Mouse (Mus musculus): ENCODE results near the gene Rere.

Gene Rere

GRCm38 (mm10) chr4:150245876-150246275 is 35.6 kb upstream of the Rere start:
- ChIA-PET CTCF (interaction anchor here in 3 of 4 experiments (0.6 to 2.9 kb wide), 6 partner anchors 12 to 737 kb away, joined by 3 to 17 read pairs (median 4); no protein-coding TSS in a partner anchor), POLR2A (interaction anchor here in 3 of 4 experiments (0.6 to 21.9 kb wide), 19 partner anchors 7 to 634 kb away, joined by 3 to 581 read pairs (median 9); partner anchors contain the start of gene Eno1 (in 2 of the 3))

- ChIA-PET POLR2A (interaction anchor here (0.5 to 21.9 kb wide), 41 partner anchors 7 to 1679 kb away, joined by 3 to 581 read pairs (median 4); partner anchors contain the start of gene Eno1 (in 3 of the 4)), CTCF (interaction anchor here (0.5 to 4.5 kb wide), 49 partner anchors 8 to 467 kb away, joined by 3 to 65 read pairs (median 5); partner anchors contain the start of genes Eno1 (in 3 of the 4) and Rere (in 1 of the 4))
Measured at GRCm38 (mm10) chr4:150248009-150248408, 33.4 kb upstream of the Rere start.

GRCm38 (mm10) chr4:150248917-150249316 is 32.5 kb upstream of the Rere start:
- CTCF ChIA-PET = interaction anchor here (0.6 to 4.5 kb wide), 25 partner anchors 9 to 450 kb away, joined by 3 to 65 read pairs (median 9); partner anchors contain the start of gene Eno1 (in 2 of the 4)
- POLR2A ChIA-PET = interaction anchor here (0.6 to 21.9 kb wide), 26 partner anchors 8 to 642 kb away, joined by 3 to 581 read pairs (median 12); partner anchors contain the start of gene Eno1 (in 3 of the 4)

- CTCF ChIA-PET = interaction anchor here (0.6 to 4.5 kb wide), 8 partner anchors 10 to 179 kb away, joined by 3 to 65 read pairs (median 4); no protein-coding TSS in a partner anchor
- POLR2A ChIA-PET = interaction anchor here (0.6 to 21.9 kb wide), 24 partner anchors 9 to 100 kb away, joined by 3 to 581 read pairs (median 4); partner anchors contain the start of gene Eno1 (in 3 of the 4)
Measured at GRCm38 (mm10) chr4:150249731-150250270, 31.6 kb upstream of the Rere start.

- ChIA-PET CTCF (interaction anchor here in 3 of 4 experiments (0.6 to 4.5 kb wide), 15 partner anchors 9 to 1846 kb away, joined by 3 to 65 read pairs (median 4); partner anchors contain the start of gene Rere (in 1 of the 3)), POLR2A (interaction anchor here (0.6 to 21.9 kb wide), 33 partner anchors 10 to 1198 kb away, joined by 3 to 581 read pairs (median 4); partner anchors contain the start of genes Eno1 (in 3 of the 4) and Rere (in 1 of the 4))
Measured at GRCm38 (mm10) chr4:150250549-150251422, 30.7 kb upstream of the Rere start.

GRCm38 (mm10) chr4:150254416-150254815 is 27.0 kb upstream of the Rere start:
- ChIA-PET CTCF (interaction anchor here in 2 of 4 experiments (0.6 to 1.0 kb wide), 3 partner anchors 11 to 455 kb away, joined by 3 to 6 read pairs (median 3); no protein-coding TSS in a partner anchor), POLR2A (interaction anchor here in 3 of 4 experiments (0.6 to 18.6 kb wide), 8 partner anchors 9 to 456 kb away, joined by 3 to 581 read pairs (median 9); partner anchors contain the start of gene Eno1 (in 1 of the 3))

- CTCF ChIA-PET = interaction anchor here in 2 of 4 experiments (0.8 to 1.7 kb wide), 4 partner anchors 10 to 85 kb away, joined by 3 to 6 read pairs (median 4); no protein-coding TSS in a partner anchor
- POLR2A ChIA-PET = interaction anchor here in 2 of 4 experiments (0.6 to 18.6 kb wide), 13 partner anchors 8 to 524 kb away, joined by 3 to 581 read pairs (median 4); partner anchors contain the start of gene Eno1 (in 1 of the 2)
Measured at GRCm38 (mm10) chr4:150255181-150255580, 26.3 kb upstream of the Rere start.

GRCm38 (mm10) chr4:150257252-150258204 is 23.9 kb upstream of the Rere start:
- CTCF ChIA-PET = interaction anchor here (0.5 to 5.8 kb wide), 34 partner anchors 8 to 614 kb away, joined by 3 to 65 read pairs (median 4); partner anchors contain the start of genes Gpr157 (in 1 of the 4) and Rere (in 1 of the 4)
- POLR2A ChIA-PET = interaction anchor here in 3 of 4 experiments (0.5 to 18.6 kb wide), 22 partner anchors 9 to 63 kb away, joined by 3 to 581 read pairs (median 4); partner anchors contain the start of genes Eno1 (in 2 of the 3) and Rere (in 1 of the 3)

- ChIA-PET CTCF (interaction anchor here (0.5 to 5.8 kb wide), 14 partner anchors 9 to 405 kb away, joined by 3 to 65 read pairs (median 4); partner anchors contain the start of gene Rere (in 1 of the 4)), POLR2A (interaction anchor here (0.5 to 18.6 kb wide), 21 partner anchors 9 to 208 kb away, joined by 3 to 581 read pairs (median 4); partner anchors contain the start of genes Eno1 (in 2 of the 4) and Rere (in 1 of the 4))
Measured at GRCm38 (mm10) chr4:150258388-150258787, 23.1 kb upstream of the Rere start.

- CTCF ChIA-PET = interaction anchor here in 3 of 4 experiments (0.7 to 5.8 kb wide), 12 partner anchors 10 to 498 kb away, joined by 3 to 65 read pairs (median 9); no protein-coding TSS in a partner anchor
Measured at GRCm38 (mm10) chr4:150259577-150259976, 21.9 kb upstream of the Rere start.

GRCm38 (mm10) chr4:150260111-150260510 is 21.3 kb upstream of the Rere start:
- POLR2A ChIA-PET = interaction anchor here (0.6 to 18.6 kb wide), 37 partner anchors 9 to 403 kb away, joined by 3 to 581 read pairs (median 3); partner anchors contain the start of genes Eno1 (in 2 of the 4) and Rere (in 2 of the 4)
- CTCF ChIA-PET = interaction anchor here (0.5 to 5.8 kb wide), 40 partner anchors 7 to 564 kb away, joined by 3 to 65 read pairs (median 4); partner anchors contain the start of gene Gpr157 (in 1 of the 4)

More at GRCm38 (mm10) chr4:150259577-150259976, 21.9 kb upstream of the Rere start:
- POLR2A ChIA-PET = interaction anchor here in 3 of 4 experiments (0.6 to 18.6 kb wide), 19 partner anchors 10 to 207 kb away, joined by 3 to 581 read pairs (median 6); partner anchors contain the start of genes Eno1 (in 2 of the 3) and Rere (in 2 of the 3)

GRCm38 (mm10) chr4:150260745-150261144 is 20.7 kb upstream of the Rere start:
- POLR2A ChIA-PET = interaction anchor here (0.6 to 18.6 kb wide), 39 partner anchors 8 to 650 kb away, joined by 3 to 581 read pairs (median 4); partner anchors contain the start of genes Eno1 (in 2 of the 4) and Rere (in 2 of the 4)
- CTCF ChIA-PET = interaction anchor here (0.5 to 5.8 kb wide), 46 partner anchors 8 to 630 kb away, joined by 3 to 65 read pairs (median 4); partner anchors contain the start of genes Gpr157 (in 1 of the 4) and Rere (in 1 of the 4)

GRCm38 (mm10) chr4:150262301-150262700 is 19.1 kb upstream of the Rere start:
- CTCF ChIA-PET = interaction anchor here (0.6 to 5.8 kb wide), 7 partner anchors 9 to 400 kb away, joined by 3 to 65 read pairs (median 6); no protein-coding TSS in a partner anchor
- POLR2A ChIA-PET = interaction anchor here (0.9 to 18.6 kb wide), 16 partner anchors 8 to 263 kb away, joined by 3 to 581 read pairs (median 4); partner anchors contain the start of genes Eno1 (in 2 of the 4) and Rere (in 1 of the 4)

- CTCF ChIA-PET = interaction anchor here (0.5 to 2.8 kb wide), 67 partner anchors 8 to 1607 kb away, joined by 3 to 16 read pairs (median 4); partner anchors contain the start of genes Rere (in 2 of the 4), Car6 (in 1 of the 4), Eno1 (in 1 of the 4) and Gpr157 (in 1 of the 4)
- POLR2A ChIA-PET = interaction anchor here (0.6 to 18.6 kb wide), 45 partner anchors 9 to 570 kb away, joined by 3 to 581 read pairs (median 4); partner anchors contain the start of genes Rere (in 3 of the 4), Eno1 (in 2 of the 4) and Slc45a1 (in 1 of the 4)
Measured at GRCm38 (mm10) chr4:150264903-150265302, 16.5 kb upstream of the Rere start.

GRCm38 (mm10) chr4:150265471-150265870 is 16.0 kb upstream of the Rere start:
- CTCF ChIA-PET = interaction anchor here (0.6 to 2.8 kb wide), 36 partner anchors 8 to 863 kb away, joined by 3 to 16 read pairs (median 5); partner anchors contain the start of genes Rere (in 2 of the 4) and Eno1 (in 1 of the 4)
- POLR2A ChIA-PET = interaction anchor here in 3 of 4 experiments (0.7 to 18.6 kb wide), 30 partner anchors 8 to 303 kb away, joined by 3 to 581 read pairs (median 4); partner anchors contain the start of genes Rere (in 3 of the 3) and Eno1 (in 2 of the 3)

Data from embryonic stem cell, embryonic (primary cell).